Mouse (Mus musculus) embryonic facial prominence, embryonic 14.5 days (tissue): Measurements from ENCODE around the gene Rundc3a. TPM values are rescaled to one million over a fixed set of nuclear protein-coding genes. Genes with fewer than 3 reads are reported as not detected.

Source experiments
- ATAC-seq: fragments of 200-750 bp; cut with Nextera tagmentation; 2 replicates; pipeline ENCODE4 v1.8.0; 2017; ENCODE audit warnings: low read depth, moderate number of reproducible peaks, moderate TSS enrichment
- DNase-seq: peaks from one replicate; pipeline ENCODE4 v3.0.0-alpha.2; 2015; ENCODE audit warnings: low spot score
- H3K27ac ChIP-seq: fragments of 300-500 bp; sonication (generic); replicated peaks from 2 replicates; pipeline ENCODE4 v1.5.1; 2014; ENCODE audit warnings: low read depth, mild to moderate bottlenecking, low read length, moderate library complexity
- H3K27me3 ChIP-seq: fragments of 300-500 bp; sonication (generic); replicated peaks from 2 replicates; pipeline ENCODE4 v1.6.1; 2014; ENCODE audit warnings: low read length; ENCODE audit not compliant: control insufficient read depth, insufficient read depth
- H3K36me3 ChIP-seq: fragments of 300-500 bp; sonication (generic); 2 replicates; pipeline ENCODE4 v1.6.1; 2014; ENCODE audit warnings: low read length, mixed read lengths; ENCODE audit not compliant: control insufficient read depth, insufficient read depth
- H3K4me1 ChIP-seq: fragments of 300-500 bp; sonication (generic); 2 replicates; pipeline ENCODE4 v1.6.1; 2014; ENCODE audit warnings: antibody characterized with exemption, low read length; ENCODE audit not compliant: control insufficient read depth, insufficient read depth
- H3K4me2 ChIP-seq: fragments of 300-500 bp; sonication (generic); 2 replicates; pipeline ENCODE4 v1.6.1; 2014; ENCODE audit warnings: low read depth, mild to moderate bottlenecking, low read length, moderate library complexity, mixed read lengths
- H3K4me3 ChIP-seq: fragments of 300-500 bp; sonication (generic); 2 replicates; pipeline ENCODE4 v1.5.1; 2014; ENCODE audit warnings: low read depth, mild to moderate bottlenecking, low read length
- H3K9ac ChIP-seq: fragments of 300-500 bp; sonication (generic); 2 replicates; pipeline ENCODE4 v1.6.1; 2014; ENCODE audit warnings: low read depth, mild to moderate bottlenecking, low read length, moderate library complexity, mixed read lengths
- H3K9me3 ChIP-seq: fragments of 300-500 bp; sonication (generic); 2 replicates; pipeline ENCODE4 v1.6.1; 2016; ENCODE audit warnings: low read length; ENCODE audit not compliant: control insufficient read depth
- WGBS: fragments of 180-500 bp; shearing (Covaris S2); extraction: QIAGEN DNeasy Blood & Tissue Kit; methylation state at CpG from one replicate; pipeline ENCODE4 v1.1.7; 2014; 5-methylcytosine and 5-hydroxymethylcytosine counted together
- microRNA-seq: library from miRNA; unstranded; fragments of <30 nt; microRNA quantifications from one replicate; pipeline ENCODE4, GENCODE M21; 2016; ENCODE audit warnings: borderline number of aligned reads
- polyA plus RNA-seq: library from polyadenylated mRNA; unstranded; fragments of >200 nt; fragmentation: Nextera tagmentation; extraction: Ambion mirVana; gene quantifications from 2 replicates; pipeline ENCODE4 v1.2.1, GENCODE M21; 2014

Gene Rundc3a
- polyA plus RNA-seq, 1 experiment from 2014 or later: 7.1 TPM

DNA sequence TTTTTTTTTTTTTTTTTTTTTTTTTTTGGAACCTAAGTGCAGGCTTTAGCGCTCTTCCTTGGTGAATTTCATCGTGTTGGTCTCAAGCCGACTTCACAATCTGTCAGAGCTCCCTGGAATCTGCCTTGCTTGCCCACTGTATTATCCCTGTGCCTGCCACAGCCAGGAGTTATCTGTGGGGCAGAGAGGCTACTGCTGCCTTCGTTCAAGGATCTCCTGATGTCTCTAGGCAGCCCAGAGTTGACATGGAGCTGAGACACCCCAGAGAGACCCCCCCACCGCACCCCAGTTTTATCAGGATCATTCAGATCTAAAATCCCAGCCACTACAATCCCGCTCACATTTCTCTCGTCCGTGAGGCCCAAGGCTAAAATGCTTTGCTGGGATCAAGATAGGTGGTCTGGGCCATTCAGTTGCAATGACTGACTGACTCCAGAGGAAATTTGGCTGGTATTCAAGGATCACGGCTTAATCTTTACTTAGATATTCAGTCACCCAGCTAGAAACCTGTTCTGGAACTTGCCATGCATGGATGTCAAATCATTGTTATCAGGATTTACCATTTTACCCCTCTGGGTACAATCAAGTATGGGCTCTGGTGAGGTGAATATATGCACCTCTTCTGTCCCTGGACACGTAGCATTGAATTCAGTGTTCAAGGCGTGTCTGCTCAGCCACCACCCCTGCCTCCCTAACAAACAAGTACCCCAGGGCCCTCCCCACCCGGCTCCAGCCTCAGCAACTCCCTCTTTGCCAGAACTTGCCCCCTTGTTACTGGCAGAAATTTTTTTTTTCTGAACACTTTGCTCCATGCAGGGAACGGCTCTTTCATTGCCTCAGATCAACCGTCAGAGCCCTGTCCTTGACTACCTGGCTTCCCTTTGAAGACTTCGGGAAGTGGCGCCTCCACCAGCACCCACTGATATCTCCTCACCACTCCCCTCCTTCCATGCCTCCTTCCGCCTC lies 56.1 kb downstream of the Rundc3a start:
- no peak for ATAC-seq
- no peaks in the 10 kb centered on the region for H3K9me3 ChIP-seq
- H3K4me2 ChIP-seq: no peak overlapping the region
- H3K27me3 ChIP-seq: no peaks in the 10 kb centered on the region
- H3K27ac ChIP-seq: 0 out of 2 replicates have a peak overlapping the region, but pooled peaks have one; percentile 8
- H3K4me1 ChIP-seq: peaks cover 33% of the 10 kb centered on the region
- H3K36me3 ChIP-seq: no peaks in the 10 kb centered on the region
- no peak overlapping the region for H3K4me3 ChIP-seq
- 41% methylated on average over 17 of the region's 17 CpGs for WGBS
- 0 out of 2 replicates have a peak overlapping the region, but pooled peaks have one; percentile 31 for H3K9ac ChIP-seq
- DNase-seq: peak; percentile 86

Small RNAs within 50 kb of the gene (microRNA-seq; reads per million reads assigned to microRNA genes)
- gene Mir6930: not detected

Other genes starting within 250 kb of the Rundc3a start
- gene Nags, start 247.9 kb upstream of the Rundc3a start, polyA plus RNA-seq: 0.28 and 0.49 TPM in 2 replicates
- gene Tmem101, start 237.0 kb upstream of the Rundc3a start, polyA plus RNA-seq: 30.0 and 31.1 TPM in 2 replicates
- gene Lsm12, start 208.1 kb upstream of the Rundc3a start, polyA plus RNA-seq: 92.9 and 98.4 TPM in 2 replicates
- 27.9 and 29.3 TPM in 2 replicates for gene G6pc3, start 203.8 kb upstream of the Rundc3a start, polyA plus RNA-seq
- gene Hdac5, start 163.2 kb upstream of the Rundc3a start, polyA plus RNA-seq: 44.0 and 47.2 TPM in 2 replicates
- 11.7 and 12.6 TPM in 2 replicates for gene BC030867, start 144.5 kb upstream of the Rundc3a start, polyA plus RNA-seq
- gene Asb16, start 124.7 kb upstream of the Rundc3a start, polyA plus RNA-seq: 0.25 and 0.33 TPM in 2 replicates
- gene Tmub2, start 108.5 kb upstream of the Rundc3a start, polyA plus RNA-seq: 49.8 and 55.9 TPM in 2 replicates
- 19.5 and 20.8 TPM in 2 replicates for gene Atxn7l3, start 96.8 kb upstream of the Rundc3a start, polyA plus RNA-seq
- 73.3 and 83.9 TPM in 2 replicates for gene Ubtf, start 73.7 kb upstream of the Rundc3a start, polyA plus RNA-seq
- gene Slc4a1, start 27.2 kb upstream of the Rundc3a start, polyA plus RNA-seq: 6.0 and 6.8 TPM in 2 replicates
- gene Slc25a39, start 14.5 kb downstream of the Rundc3a start, polyA plus RNA-seq: 190 and 194 TPM in 2 replicates
- gene Grn, start 36.9 kb downstream of the Rundc3a start, polyA plus RNA-seq: 121 and 129 TPM in 2 replicates
- gene Fam171a2, start 54.3 kb downstream of the Rundc3a start, polyA plus RNA-seq: 6.8 and 10.7 TPM in 2 replicates
- 6.0 and 6.6 TPM in 2 replicates for gene Itga2b, start 76.7 kb downstream of the Rundc3a start, polyA plus RNA-seq
- 36.1 and 41.2 TPM in 2 replicates for gene Gpatch8, start 163.0 kb downstream of the Rundc3a start, polyA plus RNA-seq
- gene Gm11627, start 186.1 kb downstream of the Rundc3a start, polyA plus RNA-seq: 9.5 and 15.7 TPM in 2 replicates
- gene Fzd2, start 211.0 kb downstream of the Rundc3a start, polyA plus RNA-seq: 41.7 and 48.9 TPM in 2 replicates